Mouse (Mus musculus): Measurements from ENCODE around the gene Tenm3. TPM values are rescaled to one million over a fixed set of nuclear protein-coding genes. Genes with fewer than 3 reads are reported as not detected.

Tenm3 gene
- polyA plus RNA-seq (2012), result not detected in 2 replicates

DNA sequence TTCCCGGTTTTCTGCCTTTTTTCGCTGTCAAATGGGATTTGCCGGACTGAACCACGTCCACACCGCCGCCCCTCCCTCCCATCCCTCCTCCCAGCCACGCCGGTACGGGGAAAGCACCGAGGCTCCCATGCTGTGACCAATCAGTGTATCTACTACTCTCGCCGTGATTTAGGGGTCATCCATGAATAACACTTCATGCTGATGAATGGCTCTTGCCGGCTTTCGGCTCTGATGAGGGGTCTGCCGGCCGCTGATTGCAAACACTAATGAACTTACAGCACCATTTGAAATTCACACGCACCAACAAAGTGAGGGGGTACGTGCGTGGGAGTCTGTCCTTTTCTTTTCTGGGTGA, at the start of gene Tenm3:
Gene Tenm3, minus strand, starts transcription at position 21 of the 355 bp plus-strand sequence.

Data from megakaryocyte-erythroid progenitor cell, adult 5 weeks (primary cell).